Mouse (Mus musculus) lung, adult 2 months (tissue): ENCODE results near the gene Ccdc88c.

Source experiments
- CTCF ChIP-seq: fragments of 200-500 bp; IDR thresholded peaks from 2 replicates; pipeline ENCODE4 v1.5.1; 2011; ENCODE audit warnings: mild to moderate bottlenecking, low read length, control low read depth; ENCODE audit not compliant: insufficient read depth
- POLR2A ChIP-seq: fragments of 200-500 bp; IDR thresholded peaks from 2 replicates; pipeline ENCODE4 v1.6.1; 2011; ENCODE audit warnings: low read depth, mild to moderate bottlenecking, control low read depth, low read length, borderline replicate concordance; ENCODE audit errors: extremely low read depth

DNA sequence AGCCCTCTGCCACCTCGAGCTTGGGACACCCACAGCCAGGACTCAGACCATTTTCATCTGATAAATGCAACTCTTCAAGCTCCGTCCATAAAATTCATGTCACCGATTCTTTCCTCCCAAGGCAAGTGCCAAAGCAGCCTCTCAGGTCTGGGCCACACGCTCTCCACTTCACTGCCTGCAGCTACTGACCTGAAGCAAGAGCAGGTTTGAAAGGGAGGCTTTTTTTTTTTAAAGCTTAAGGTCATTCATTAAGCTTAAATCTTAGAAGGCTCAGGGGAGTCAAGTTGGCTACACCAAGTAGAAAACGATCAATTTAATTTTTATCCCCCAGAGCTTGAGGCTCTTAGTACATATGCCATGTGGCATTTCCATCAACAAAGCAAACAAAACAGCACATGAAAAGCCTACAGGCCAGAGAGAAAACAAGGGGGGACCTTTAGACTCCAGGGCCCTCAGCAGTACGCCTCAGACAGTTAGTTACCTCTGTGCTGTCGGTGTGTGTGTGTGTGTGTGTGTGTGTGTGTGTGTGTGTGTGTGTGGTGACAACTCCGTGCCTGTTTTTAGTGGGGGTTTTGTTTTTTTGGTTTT, 15.7 kb downstream of the Ccdc88c start:
- no peak for TF ChIP-seq CTCF
- no peak for TF ChIP-seq POLR2A
